Mouse (Mus musculus): ENCODE measurements around the gene Slit3.

DNA sequence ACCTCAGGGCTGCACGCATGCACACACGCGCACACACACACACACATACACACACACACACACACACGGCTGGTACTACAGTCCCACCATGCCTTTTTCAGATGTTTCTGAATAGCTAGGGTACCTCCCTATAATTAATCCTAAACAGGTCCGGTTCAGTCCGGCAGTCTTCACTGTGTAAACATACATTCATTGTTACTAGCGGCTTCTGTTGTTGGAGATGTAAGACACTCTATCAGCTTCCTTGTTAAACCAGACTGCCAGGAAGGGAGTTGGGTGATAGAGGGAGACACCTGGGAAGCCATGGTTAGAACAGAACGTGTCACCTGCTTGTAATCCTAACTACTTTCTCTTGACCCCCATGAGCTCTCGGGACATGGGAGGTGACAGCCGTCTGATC is 481.6 kb downstream of the Slit3 start:
- TF ChIP-seq CTCF (IDR thresholded peaks at IDR 0.05; ENCODE audit: low read depth), result no peak
- no peak for TF ChIP-seq EP300 (IDR thresholded peaks at IDR 0.05; ENCODE audit: low read depth)

Data from liver, embryonic 14.5 days (tissue).